In genomic region chr1:150407285-150407684, GRCm38 (mm10) we compare ENCODE assay signal across 26 mouse cellular contexts.
"Had no signal": no experiment of that assay in that cellular context is flagged by ENCODE, and none has a peak within 500 bp of the region (broad histone marks: within the 10 kb centered on the region; RNA-seq: fewer than 3 reads in every experiment).

No protein-coding gene starts in this region.

- DNase-seq: kidney, postnatal 25 days; layer of hippocampus, adult 9-11 months; liver; lung, adult 18-20 months; lung, postnatal 10 days; lung, postnatal 36 days; retina, postnatal 1 day; right cerebral cortex, postnatal 25 days; spleen, adult 18-20 months; thymus, adult 2 months; thymus, postnatal 14 days; thymus, postnatal 4 days had no signal

- H3K4me3 ChIP-seq: layer of hippocampus, adult 2 months; limb, embryonic 10.5 days; limb, embryonic 13.5 days; liver, embryonic 12.5 days; liver, embryonic 15.5 days; lung, embryonic 15.5 days; megakaryocyte, embryonic 14.5 days; midbrain, embryonic 10.5 days; midbrain, embryonic 13.5 days; myocyte; neural tube, embryonic 13.5 days; stomach, embryonic 15.5 days had no signal

- ATAC-seq: liver, embryonic 12.5 days; midbrain, embryonic 13.5 days; midbrain, embryonic 16.5 days had no signal

- H3K9ac ChIP-seq: limb, embryonic 13.5 days; liver, embryonic 12.5 days; liver, embryonic 15.5 days; lung, embryonic 15.5 days; midbrain, embryonic 13.5 days; neural tube, embryonic 13.5 days; stomach, embryonic 15.5 days had no signal

- H3K27me3 ChIP-seq: limb, embryonic 13.5 days; liver, embryonic 12.5 days; liver, embryonic 15.5 days; lung, embryonic 15.5 days; megakaryocyte, embryonic 14.5 days; midbrain, embryonic 13.5 days; neural tube, embryonic 13.5 days; stomach, embryonic 15.5 days had no signal

- H3K4me1 ChIP-seq: limb, embryonic 10.5 days; limb, embryonic 13.5 days; liver, embryonic 12.5 days; liver, embryonic 15.5 days; lung, embryonic 15.5 days; megakaryocyte, embryonic 14.5 days; midbrain, embryonic 10.5 days; midbrain, embryonic 13.5 days; neural tube, embryonic 13.5 days; stomach, embryonic 15.5 days had no signal

- H3K9me3 ChIP-seq: limb, embryonic 10.5 days; limb, embryonic 13.5 days; liver, embryonic 12.5 days; liver, embryonic 15.5 days; lung, embryonic 15.5 days; megakaryocyte, embryonic 14.5 days; midbrain, embryonic 10.5 days; midbrain, embryonic 13.5 days; neural tube, embryonic 13.5 days; stomach, embryonic 15.5 days had no signal

- H3K27ac ChIP-seq: kidney, postnatal 0 days; layer of hippocampus, adult 2 months; limb, embryonic 10.5 days; limb, embryonic 13.5 days; liver, embryonic 12.5 days; liver, embryonic 15.5 days; lung, embryonic 15.5 days; midbrain, embryonic 10.5 days; midbrain, embryonic 13.5 days; neural tube, embryonic 13.5 days; stomach, embryonic 15.5 days had no signal

- H3K4me2 ChIP-seq: limb, embryonic 13.5 days; liver, embryonic 12.5 days; liver, embryonic 15.5 days; lung, embryonic 15.5 days; midbrain, embryonic 13.5 days; neural tube, embryonic 13.5 days; stomach, embryonic 15.5 days had no signal
